Mouse (Mus musculus): ENCODE measurements at regions not wholly inside any gene's neighbourhood (a gene's known extent, or its start where the extent isn't known, plus 50 kb on each side); places are given as distances from the start of the nearest gene placed in this dataset.

DNA sequence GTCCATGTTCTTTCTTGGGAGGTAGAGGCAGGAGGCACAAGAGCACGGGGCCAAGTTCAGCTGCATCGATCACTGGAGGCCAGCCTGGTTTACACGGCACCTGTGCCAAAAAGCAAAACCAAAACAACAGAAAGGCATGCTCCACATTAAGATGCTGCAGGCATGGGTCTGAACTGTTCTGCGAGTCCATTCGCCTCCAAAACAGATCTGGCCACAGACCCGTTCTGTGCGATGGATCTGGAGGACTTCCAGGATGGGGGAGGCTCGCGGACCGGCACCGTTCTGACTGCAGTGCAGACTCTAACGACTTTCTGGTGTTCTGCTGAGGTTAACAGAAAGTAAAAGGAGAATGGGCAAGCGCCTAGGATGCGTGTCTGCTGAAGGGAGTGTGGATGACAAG lies 52.3 kb downstream of the A230072I06Rik start:
- peak; percentile 27 for DNase-seq

DNA sequence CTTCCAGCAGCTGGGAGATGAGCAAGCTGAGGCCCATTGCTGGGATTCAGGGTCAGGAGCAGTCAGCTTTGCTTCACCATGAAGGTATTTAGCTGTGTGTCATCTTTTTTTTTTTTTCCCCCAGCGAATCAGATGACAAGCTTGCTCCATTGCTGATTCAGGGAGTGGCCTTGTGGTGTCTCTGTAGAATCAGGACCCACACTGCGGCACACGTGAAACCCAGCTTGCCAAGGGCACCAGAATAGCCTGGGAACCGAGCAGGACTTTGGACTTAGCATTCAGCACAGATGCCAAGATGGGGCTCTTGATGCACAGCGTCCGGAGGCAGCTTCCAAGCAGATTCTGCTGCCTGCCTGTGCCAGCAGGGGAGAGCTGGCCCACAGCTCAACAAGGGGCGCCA lies 53.0 kb downstream of the A230072I06Rik start:
- DNase-seq = peak; percentile 15

DNA sequence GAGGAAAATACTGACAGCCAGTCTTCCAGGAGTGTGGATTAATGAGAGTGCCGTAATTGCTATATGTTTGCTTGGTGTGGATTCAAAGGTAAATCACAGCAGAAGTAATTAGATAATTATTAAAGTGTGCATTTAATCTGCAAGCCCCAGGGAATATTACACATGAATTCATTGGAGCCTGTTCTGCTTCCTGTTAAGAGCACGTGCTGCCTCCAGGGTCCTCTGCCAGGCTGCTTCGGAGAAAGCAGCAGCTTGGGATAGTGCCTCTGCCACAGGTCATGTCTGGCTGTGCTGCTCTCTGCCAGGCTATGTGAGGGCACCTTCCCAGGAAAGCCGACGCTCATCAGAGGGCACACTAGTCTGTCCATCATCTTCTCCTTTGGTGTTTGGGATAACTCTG lies 55.5 kb downstream of the A230072I06Rik start:
- DNase-seq = no peak

DNA sequence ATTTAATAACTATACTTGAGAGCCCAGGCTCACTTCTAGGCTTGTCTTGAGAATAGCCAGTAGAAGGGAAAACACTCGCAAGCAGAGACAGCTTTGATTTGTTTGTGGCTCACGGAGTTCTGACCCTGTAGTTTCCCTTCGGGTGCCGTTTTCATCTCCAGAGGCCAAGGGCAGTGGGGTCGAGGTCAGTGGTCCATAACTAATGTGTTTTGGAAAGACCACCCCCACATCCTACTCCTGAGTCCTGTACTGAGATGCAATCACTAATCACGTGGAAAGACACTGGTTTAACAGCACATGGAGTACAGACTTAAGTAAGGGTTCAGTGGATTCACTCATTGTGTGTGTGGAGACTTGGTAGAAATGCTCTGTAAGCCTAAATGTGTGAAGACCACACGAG lies 56.0 kb downstream of the A230072I06Rik start:
- no peak for DNase-seq

DNA sequence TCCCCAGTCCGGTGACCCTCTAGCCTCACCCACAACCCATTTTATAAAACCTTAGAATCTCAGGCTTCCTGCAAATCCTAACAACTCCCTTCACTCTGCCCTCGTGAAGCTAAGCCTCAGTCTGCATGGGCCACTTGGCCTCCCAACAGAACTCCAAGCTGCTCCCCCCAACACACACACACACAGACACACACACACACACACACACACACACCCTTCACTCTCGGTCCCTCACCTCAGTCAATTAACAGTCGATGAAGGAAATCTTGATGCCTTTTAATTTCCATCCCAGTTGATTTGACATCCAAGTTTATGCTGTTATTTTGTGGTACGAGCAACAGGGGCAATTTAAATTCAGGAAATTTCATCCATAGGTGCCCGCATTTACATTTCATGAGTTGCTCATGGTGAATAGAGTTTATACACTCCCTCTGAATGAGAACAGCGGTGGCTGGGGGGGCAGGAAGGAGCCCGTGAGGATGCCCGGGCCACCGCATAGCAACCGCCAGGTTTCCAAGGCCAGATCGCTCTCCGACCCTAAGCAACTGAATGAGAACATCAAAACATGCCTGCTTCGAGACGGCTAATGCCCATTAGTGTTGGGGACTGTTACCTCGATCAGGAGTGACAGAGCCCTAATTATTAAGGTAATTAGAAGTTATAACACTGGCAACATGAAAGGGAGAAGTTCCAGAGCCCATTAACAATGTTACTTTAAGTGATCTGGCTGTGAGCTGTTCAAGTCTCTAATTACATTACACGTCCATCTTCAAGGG lies 55.8 kb upstream of the Sox1 start:
- no peak for DNase-seq

DNA sequence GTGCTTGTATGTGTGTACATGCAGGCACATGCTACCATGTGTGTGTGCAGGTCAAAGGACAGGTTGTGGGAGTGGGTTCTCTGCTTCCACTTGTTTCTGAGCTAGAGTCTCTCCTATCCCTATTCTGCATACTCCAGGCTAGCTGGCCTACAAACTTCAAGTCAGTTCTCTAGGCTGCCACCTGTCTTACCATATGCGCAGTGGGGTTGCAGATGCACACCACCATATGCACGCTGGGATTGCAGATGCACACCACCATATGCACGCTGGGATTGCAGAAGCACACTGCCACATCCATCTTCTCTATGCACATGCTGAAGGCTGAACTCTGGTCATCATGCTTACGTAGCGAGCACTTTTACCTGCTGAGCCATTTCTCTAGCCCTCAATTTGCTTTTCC lies 54.1 kb upstream of the Sox1 start:
- no peak for DNase-seq
